Mouse (Mus musculus): ENCODE data around the gene Gm47841.

DNA sequence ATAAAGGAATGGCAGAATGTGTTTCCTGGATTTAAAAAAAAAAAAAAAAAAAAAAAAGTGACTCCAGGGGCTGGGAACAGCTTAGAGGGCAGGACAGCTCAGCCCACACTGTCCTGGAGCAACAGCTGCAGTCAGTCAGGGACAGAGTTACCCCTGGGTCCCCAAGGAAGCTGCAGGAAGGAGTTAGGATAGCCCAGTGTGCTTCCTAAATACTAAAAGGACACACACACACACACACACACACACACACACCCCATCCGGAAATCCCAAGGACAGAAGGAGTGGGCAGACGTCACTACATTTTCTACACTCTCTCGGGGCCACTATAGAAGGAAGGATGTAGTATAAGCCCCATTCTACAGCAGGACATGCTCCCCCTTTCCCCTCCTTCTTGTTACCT is 20.8 kb upstream of the Gm47841 start:
- TF ChIP-seq EP300 (IDR thresholded peaks at IDR 0.05; ENCODE audit: insufficient read depth, low read depth, low read length) (no peak), CTCF (IDR thresholded peaks at IDR 0.05) (no peak)

Data from heart, adult 2 months (tissue).